Mouse (Mus musculus) heart, postnatal 25 days (tissue): ENCODE results near the gene Ube2l3. TPM values are rescaled to one million over a fixed set of nuclear protein-coding genes. Genes with fewer than 3 reads are reported as not detected.

Source experiments
- DNase-seq: peaks from one replicate; pipeline ENCODE4 v3.0.0; 2022; ENCODE audit warnings: low spot score
- intact Hi-C: fragments of 180-260 bp; cut with DNase I; formaldehyde crosslinking; loops from one replicate; pipeline ENCODE4 v1.15.1; 2025
- total RNA-seq, 2 experiments: library from RNA; stranded (reverse); gene quantifications; 2 replicates each; pipeline ENCODE4 v1.2.3; 2021

The Ube2l3 gene
- total RNA-seq, 2 experiments from 2014 or later, result 102 to 113 TPM

- intact Hi-C loops, result no loop called here
- no peak for DNase-seq
Observed at GRCm38 (mm10) chr16:17154346-17154745, 48.1 kb downstream of the Ube2l3 start.

GRCm38 (mm10) chr16:17151874-17152273 is 50.6 kb downstream of the Ube2l3 start:
- intact Hi-C loops, result no loop called here

GRCm38 (mm10) chr16:17150520-17151258 is 51.8 kb downstream of the Ube2l3 start:
- no peak for DNase-seq
- intact Hi-C loops, result no loop called here

More at GRCm38 (mm10) chr16:17151874-17152273, 50.6 kb downstream of the Ube2l3 start:
- DNase-seq, result no peak

- no peak for DNase-seq
- intact Hi-C loops, result no loop called here
Observed at GRCm38 (mm10) chr16:17148084-17148483, 54.4 kb downstream of the Ube2l3 start.

GRCm38 (mm10) chr16:17147391-17147929 is 55.0 kb downstream of the Ube2l3 start:
- no peak for DNase-seq
- intact Hi-C loops, result no loop called here

- peak; percentile 45 for DNase-seq
- intact Hi-C loops, result no loop called here
Observed at GRCm38 (mm10) chr16:17146772-17147235, 55.6 kb downstream of the Ube2l3 start, which contains the start of gene Ccdc116. TSS of gene Ccdc116 (minus strand) at chr16:17147229.

- DNase-seq, result no peak
- intact Hi-C loops, result no loop called here
Observed at GRCm38 (mm10) chr16:17144339-17144738, 58.1 kb downstream of the Ube2l3 start, which contains the start of gene Ydjc. TSS of gene Ydjc (plus strand) at chr16:17144621.

GRCm38 (mm10) chr16:17137355-17137754 is 65.1 kb downstream of the Ube2l3 start:
- no peak for DNase-seq
- intact Hi-C loops, result no loop called here

- DNase-seq, result no peak
- intact Hi-C loops, result loop anchor here (5.0 kb wide), 2 partner anchors 74 to 144 kb away; partner anchors contain the start of genes Rimbp3 and Tmem191c
Observed at GRCm38 (mm10) chr16:17132906-17133200, 69.6 kb downstream of the Ube2l3 start.

- intact Hi-C loops, result loop anchor here (5.0 kb wide), 2 partner anchors 75 to 145 kb away; partner anchors contain the start of genes Rimbp3 and Tmem191c
- peak; percentile 92 for DNase-seq
Observed at GRCm38 (mm10) chr16:17132089-17132905, 70.2 kb downstream of the Ube2l3 start, which contains the start of gene Sdf2l1. TSS of gene Sdf2l1 (minus strand) at chr16:17132383.

GRCm38 (mm10) chr16:17131191-17132088 is 71.0 kb downstream of the Ube2l3 start:
- intact Hi-C loops, result loop anchor here (5.0 kb wide), 2 partner anchors 76 to 146 kb away; partner anchors contain the start of genes Rimbp3 and Tmem191c

GRCm38 (mm10) chr16:17127292-17127691 is 75.2 kb downstream of the Ube2l3 start:
- DNase-seq, result no peak
- intact Hi-C loops, result no loop called here

More at GRCm38 (mm10) chr16:17131191-17132088, 71.0 kb downstream of the Ube2l3 start:
- no peak for DNase-seq

- intact Hi-C loops, result no loop called here
- peak; percentile 28 for DNase-seq
Observed at GRCm38 (mm10) chr16:17124871-17125520, 77.5 kb downstream of the Ube2l3 start, which contains the start of gene 2610318N02Rik. TSS of gene 2610318N02Rik (minus strand) at chr16:17125167.

GRCm38 (mm10) chr16:17124119-17124870 is 78.2 kb downstream of the Ube2l3 start:
- intact Hi-C loops, result no loop called here
- DNase-seq, result no peak

GRCm38 (mm10) chr16:17121569-17121968 is 80.9 kb downstream of the Ube2l3 start:
- DNase-seq, result no peak

GRCm38 (mm10) chr16:17117309-17117799 is 85.1 kb downstream of the Ube2l3 start:
- intact Hi-C loops, result no loop called here
- no peak for DNase-seq

More at GRCm38 (mm10) chr16:17121569-17121968, 80.9 kb downstream of the Ube2l3 start:
- intact Hi-C loops, result no loop called here
